Mouse (Mus musculus) small intestine, adult 2 months (tissue): ENCODE measurements around the gene Cpne5. TPM values are rescaled to one million over a fixed set of nuclear protein-coding genes. Genes with fewer than 3 reads are reported as not detected.

Experiments
- H3K27ac ChIP-seq: fragments of 200-500 bp; 2 replicates; pipeline ENCODE4 v1.5.1; 2012; ENCODE audit warnings: low read depth, low read length, control low read depth, inconsistent platforms; ENCODE audit not compliant: insufficient read depth
- H3K27me3 ChIP-seq: fragments of 200-500 bp; 2 replicates; pipeline ENCODE4 v1.6.1; 2012; ENCODE audit warnings: mild to moderate bottlenecking, moderate library complexity, low read length, inconsistent platforms; ENCODE audit not compliant: control insufficient read depth, insufficient read depth
- H3K36me3 ChIP-seq: fragments of 200-500 bp; 2 replicates; pipeline ENCODE4 v1.6.1; 2012; ENCODE audit warnings: mild to moderate bottlenecking, low read length, control low read depth, inconsistent platforms; ENCODE audit not compliant: control insufficient read depth, insufficient read depth
- H3K4me1 ChIP-seq: fragments of 200-500 bp; 2 replicates; pipeline ENCODE4 v1.6.1; 2012; ENCODE audit warnings: low read length, inconsistent platforms, mixed read lengths; ENCODE audit not compliant: control insufficient read depth, insufficient read depth, insufficient read length
- H3K4me3 ChIP-seq: fragments of 200-500 bp; 2 replicates; pipeline ENCODE4 v1.5.1; 2012; ENCODE audit warnings: low read depth, mild to moderate bottlenecking, control low read depth, inconsistent platforms, low read length, moderate library complexity
- CTCF ChIP-seq: fragments of 200-500 bp; IDR thresholded peaks from 2 replicates; pipeline ENCODE4 v1.5.1; 2012; ENCODE audit warnings: low read depth, mild to moderate bottlenecking, control low read depth, inconsistent platforms, low read length, moderate library complexity, mixed read lengths; ENCODE audit not compliant: insufficient replicate concordance, insufficient read length; ENCODE audit errors: extremely low read depth
- POLR2A ChIP-seq: fragments of 200-500 bp; IDR thresholded peaks from 2 replicates; pipeline ENCODE4 v1.6.1; 2012; ENCODE audit warnings: low read depth, mild to moderate bottlenecking, control low read depth, inconsistent platforms, low read length, moderate library complexity
- WGBS: fragments of 180-500 bp; shearing (Covaris S2); methylation state at CpG from one replicate; pipeline ENCODE4 v1.1.7; 2018; 5-methylcytosine and 5-hydroxymethylcytosine counted together
- polyA plus RNA-seq: library from polyadenylated mRNA; depleted of rRNA; stranded (reverse); fragments of >200 nt; gene quantifications from 2 replicates; pipeline ENCODE4 v1.2.3, GENCODE M21; 2012

Cpne5 gene
- polyA plus RNA-seq, 1 experiment = 2.3 TPM

GRCm38 (mm10) chr17:29231109-29231508, 6.9 kb downstream of the Cpne5 start:
- Histone ChIP-seq H3K27me3 (peaks cover 5% of the 10 kb centered on the region; the same call in 1 of the 2 replicates), H3K4me1 (no peaks in the 10 kb centered on the region), H3K36me3 (no peaks in the 10 kb centered on the region), H3K4me3 (no peak overlapping the region), H3K27ac (no peak overlapping the region)
- no peak for TF ChIP-seq CTCF
- no peak for TF ChIP-seq POLR2A
- 68% methylated on average over 10 of the region's 10 CpGs for WGBS

- 84% methylated on average over 14 of the region's 14 CpGs for WGBS
- no peaks in the 10 kb centered on the region for H3K4me1 ChIP-seq
- H3K4me3 ChIP-seq = no peak overlapping the region
- H3K27ac ChIP-seq = no peak overlapping the region
- H3K27me3 ChIP-seq = no peaks in the 10 kb centered on the region
- TF ChIP-seq CTCF (no peak), POLR2A (no peak)
- H3K36me3 ChIP-seq = no peaks in the 10 kb centered on the region
Observed at GRCm38 (mm10) chr17:29220631-29221030, 17.3 kb downstream of the Cpne5 start.

- no peak for TF ChIP-seq POLR2A
- no peak for TF ChIP-seq CTCF
- H3K4me1 ChIP-seq = no peaks in the 10 kb centered on the region
- WGBS = 68% methylated on average over 5 of the region's 5 CpGs
Observed at GRCm38 (mm10) chr17:29218017-29218416, 19.9 kb downstream of the Cpne5 start.

GRCm38 (mm10) chr17:29216078-29216477, 21.9 kb downstream of the Cpne5 start:
- Histone ChIP-seq H3K4me3 (no peak overlapping the region), H3K4me1 (no peaks in the 10 kb centered on the region), H3K36me3 (no peaks in the 10 kb centered on the region), H3K27ac (no peak overlapping the region), H3K27me3 (no peaks in the 10 kb centered on the region)
- 52% methylated on average over 7 of the region's 7 CpGs for WGBS
- no peak for TF ChIP-seq POLR2A
- TF ChIP-seq CTCF = no peak

More at GRCm38 (mm10) chr17:29218017-29218416, 19.9 kb downstream of the Cpne5 start:
- Histone ChIP-seq H3K27me3 (no peaks in the 10 kb centered on the region), H3K27ac (no peak overlapping the region), H3K4me3 (no peak overlapping the region), H3K36me3 (no peaks in the 10 kb centered on the region)

GRCm38 (mm10) chr17:29214655-29215054, 23.3 kb downstream of the Cpne5 start:
- TF ChIP-seq CTCF (no peak), POLR2A (no peak)
- Histone ChIP-seq H3K4me3 (no peak overlapping the region), H3K27ac (no peak overlapping the region), H3K36me3 (no peaks in the 10 kb centered on the region), H3K4me1 (no peaks in the 10 kb centered on the region), H3K27me3 (no peaks in the 10 kb centered on the region)
- 78% methylated on average over 10 of the region's 10 CpGs for WGBS

- no peak for TF ChIP-seq POLR2A
- no peak for TF ChIP-seq CTCF
- Histone ChIP-seq H3K4me3 (no peak overlapping the region), H3K27me3 (no peaks in the 10 kb centered on the region), H3K27ac (no peak overlapping the region), H3K36me3 (no peaks in the 10 kb centered on the region), H3K4me1 (no peaks in the 10 kb centered on the region)
- 88% methylated on average over 4 of the region's 4 CpGs for WGBS
Observed at GRCm38 (mm10) chr17:29214193-29214456, 23.8 kb downstream of the Cpne5 start.

- Histone ChIP-seq H3K27ac (no peak overlapping the region), H3K4me1 (no peaks in the 10 kb centered on the region), H3K4me3 (no peak overlapping the region), H3K36me3 (no peaks in the 10 kb centered on the region), H3K27me3 (no peaks in the 10 kb centered on the region)
- 23% methylated on average over 12 of the region's 12 CpGs for WGBS
- TF ChIP-seq CTCF (no peak), POLR2A (no peak)
Observed at GRCm38 (mm10) chr17:29213381-29214192, 24.4 kb downstream of the Cpne5 start.
